Mouse (Mus musculus): Measurements from ENCODE around the gene Tmem251. TPM values are rescaled to one million over a fixed set of nuclear protein-coding genes. Genes with fewer than 3 reads are reported as not detected.
A peak's percentile ranks its signal among the peaks of the same experiment; 100 is the strongest.

Tmem251 gene
- polyA plus RNA-seq, 1 experiment, result 4.9 TPM

DNA sequence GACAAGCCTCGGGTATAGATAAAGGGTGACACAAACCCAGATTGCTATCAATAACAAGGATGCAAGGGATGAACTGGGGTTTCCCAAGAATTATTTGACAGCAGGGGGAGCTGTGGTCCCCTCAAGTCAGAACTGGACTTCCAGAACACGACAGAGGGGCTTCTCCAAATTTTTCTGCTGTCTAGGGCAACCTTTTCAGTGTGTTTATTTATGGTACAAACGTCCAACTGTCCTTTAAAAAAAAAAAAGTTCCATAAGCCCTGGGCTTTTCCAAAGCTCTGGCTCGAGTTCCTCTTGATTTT, 40.5 kb upstream of the Tmem251 start:
- DNase-seq (ENCODE audit: low read depth), result peak; percentile 69

DNA sequence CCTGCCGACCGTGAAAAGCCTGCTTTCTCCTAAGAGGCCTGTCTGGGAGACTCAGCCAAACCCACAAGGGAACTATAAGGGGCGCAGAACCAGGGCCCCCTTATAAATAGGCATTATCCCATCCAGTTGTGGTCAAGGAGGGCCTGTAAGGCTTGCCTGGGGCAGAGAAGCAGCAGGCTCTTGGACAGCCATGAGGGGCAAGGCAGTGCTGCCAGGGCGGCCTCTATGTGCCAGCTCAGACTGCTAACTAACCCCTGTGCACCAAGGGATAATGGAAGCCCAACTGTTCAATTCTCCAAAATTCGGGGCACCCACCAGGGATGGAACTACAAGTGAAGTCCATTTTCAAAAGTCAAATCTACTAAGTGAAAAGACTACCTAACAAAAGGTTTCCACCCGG, 40.1 kb upstream of the Tmem251 start:
- no peak for DNase-seq (ENCODE audit: low read depth)
- no peak for TF ChIP-seq CTCF (IDR thresholded peaks at IDR 0.05; ENCODE audit: borderline replicate concordance, extremely low read depth, insufficient read depth, insufficient read length)
- TF ChIP-seq POLR2A (IDR thresholded peaks at IDR 0.05; ENCODE audit: borderline replicate concordance, extremely low read depth, insufficient read depth, insufficient read length, poor library complexity, severe bottlenecking), result no peak

More for the DNA sequence above, 40.5 kb upstream of the Tmem251 start:
- TF ChIP-seq POLR2A (IDR thresholded peaks at IDR 0.05; ENCODE audit: borderline replicate concordance, extremely low read depth, insufficient read depth, insufficient read length, poor library complexity, severe bottlenecking) (no peak), CTCF (IDR thresholded peaks at IDR 0.05; ENCODE audit: borderline replicate concordance, extremely low read depth, insufficient read depth, insufficient read length) (peak; percentile 55; the same call in 1 of the 2 replicates)

DNA sequence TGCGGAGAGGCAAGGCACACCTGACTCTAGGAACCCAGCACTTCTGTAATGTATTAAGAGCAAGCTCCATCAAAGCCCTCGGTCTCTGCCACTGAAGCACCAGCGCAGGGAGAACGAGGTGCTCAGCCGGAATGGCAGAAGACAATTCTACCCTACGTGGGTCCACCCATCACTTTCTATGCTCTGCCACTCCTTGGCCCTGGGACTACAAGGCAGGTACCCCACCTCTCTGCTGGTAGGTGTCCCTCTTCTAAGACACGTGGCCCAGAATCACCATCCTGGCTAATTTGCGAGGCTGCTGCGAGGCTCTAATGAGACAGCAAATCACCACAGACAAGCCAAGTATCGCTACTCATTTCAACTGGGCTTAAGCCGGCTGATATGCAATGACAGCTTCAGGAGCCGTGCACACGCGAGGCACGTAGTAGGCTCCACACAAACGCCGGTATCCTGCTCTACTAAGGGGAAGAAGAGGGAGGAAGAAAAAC, 39.6 kb upstream of the Tmem251 start:
- peak; percentile 66 for DNase-seq (ENCODE audit: low read depth)
- no peak for TF ChIP-seq POLR2A (IDR thresholded peaks at IDR 0.05; ENCODE audit: borderline replicate concordance, extremely low read depth, insufficient read depth, insufficient read length, poor library complexity, severe bottlenecking)
- no peak for TF ChIP-seq CTCF (IDR thresholded peaks at IDR 0.05; ENCODE audit: borderline replicate concordance, extremely low read depth, insufficient read depth, insufficient read length)

- TF ChIP-seq POLR2A (IDR thresholded peaks at IDR 0.05; ENCODE audit: borderline replicate concordance, extremely low read depth, insufficient read depth, insufficient read length, poor library complexity, severe bottlenecking) (peak; percentile 48), CTCF (IDR thresholded peaks at IDR 0.05; ENCODE audit: borderline replicate concordance, extremely low read depth, insufficient read depth, insufficient read length) (no peak)
- peak; percentile 76 for DNase-seq (ENCODE audit: low read depth)
These were observed 38.9 kb upstream of the Tmem251 start, which contains the start of gene Itpk1 for GRCm38 (mm10) chr12:102704457-102705198. Gene Itpk1 (minus strand): TSS chr12:102704930.

- TF ChIP-seq CTCF (IDR thresholded peaks at IDR 0.05; ENCODE audit: borderline replicate concordance, extremely low read depth, insufficient read depth, insufficient read length), result peak; percentile 88
- TF ChIP-seq POLR2A (IDR thresholded peaks at IDR 0.05; ENCODE audit: borderline replicate concordance, extremely low read depth, insufficient read depth, insufficient read length, poor library complexity, severe bottlenecking), result no peak
- DNase-seq (ENCODE audit: low read depth), result peak; percentile 89
These were observed 38.2 kb upstream of the Tmem251 start for GRCm38 (mm10) chr12:102705216-102705871.

GRCm38 (mm10) chr12:102705906-102706640, 37.5 kb upstream of the Tmem251 start:
- DNase-seq (ENCODE audit: low read depth), result no peak
- TF ChIP-seq POLR2A (IDR thresholded peaks at IDR 0.05; ENCODE audit: borderline replicate concordance, extremely low read depth, insufficient read depth, insufficient read length, poor library complexity, severe bottlenecking) (no peak), CTCF (IDR thresholded peaks at IDR 0.05; ENCODE audit: borderline replicate concordance, extremely low read depth, insufficient read depth, insufficient read length) (no peak)

- TF ChIP-seq POLR2A (IDR thresholded peaks at IDR 0.05; ENCODE audit: borderline replicate concordance, extremely low read depth, insufficient read depth, insufficient read length, poor library complexity, severe bottlenecking) (no peak), CTCF (IDR thresholded peaks at IDR 0.05; ENCODE audit: borderline replicate concordance, extremely low read depth, insufficient read depth, insufficient read length) (no peak)
- DNase-seq (ENCODE audit: low read depth), result no peak
These were observed 36.6 kb upstream of the Tmem251 start for GRCm38 (mm10) chr12:102706833-102707463.

DNA sequence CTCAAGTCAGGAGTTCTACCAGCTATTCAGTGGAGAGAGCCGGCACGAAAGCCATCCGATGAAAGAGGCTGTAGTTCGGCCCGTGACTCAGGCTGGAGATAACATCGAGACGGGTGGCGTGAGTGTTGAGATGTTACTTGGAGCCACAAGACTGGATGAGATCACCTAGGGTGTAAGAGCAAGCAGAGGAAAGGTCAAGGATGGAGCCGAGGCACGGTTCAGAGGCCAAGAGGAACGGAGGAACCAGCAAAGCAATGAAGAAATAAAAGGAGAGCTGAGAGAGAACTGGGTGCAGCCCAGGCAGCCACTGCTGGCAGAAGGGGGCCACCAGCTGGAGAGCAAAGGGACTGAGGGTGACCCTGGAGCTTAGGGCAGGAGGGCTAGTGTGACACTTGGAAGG, 35.3 kb upstream of the Tmem251 start:
- TF ChIP-seq POLR2A (IDR thresholded peaks at IDR 0.05; ENCODE audit: borderline replicate concordance, extremely low read depth, insufficient read depth, insufficient read length, poor library complexity, severe bottlenecking) (no peak), CTCF (IDR thresholded peaks at IDR 0.05; ENCODE audit: borderline replicate concordance, extremely low read depth, insufficient read depth, insufficient read length) (peak; percentile 27; the same call in 1 of the 2 replicates)
- no peak for DNase-seq (ENCODE audit: low read depth)

DNA sequence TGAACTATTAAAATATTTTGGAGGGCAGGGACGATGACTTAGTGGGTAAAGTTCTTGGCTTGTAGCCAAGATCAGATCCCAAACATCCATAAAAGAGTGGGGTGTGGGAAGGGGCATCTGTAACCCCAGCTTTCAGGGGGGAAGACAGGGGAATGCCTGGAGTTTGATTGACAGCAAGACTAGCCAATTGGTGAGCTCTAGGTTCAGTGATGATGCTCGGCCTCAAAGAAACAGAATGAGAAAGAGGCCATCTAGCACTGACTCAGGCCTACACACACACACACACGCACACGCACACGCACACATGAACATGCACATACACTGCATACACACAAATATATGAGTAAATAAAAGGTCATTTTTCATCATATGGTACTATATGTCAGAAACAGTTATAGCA, 33.7 kb upstream of the Tmem251 start:
- TF ChIP-seq POLR2A (IDR thresholded peaks at IDR 0.05; ENCODE audit: borderline replicate concordance, extremely low read depth, insufficient read depth, insufficient read length, poor library complexity, severe bottlenecking), result no peak
- no peak for TF ChIP-seq CTCF (IDR thresholded peaks at IDR 0.05; ENCODE audit: borderline replicate concordance, extremely low read depth, insufficient read depth, insufficient read length)
- DNase-seq (ENCODE audit: low read depth), result no peak

GRCm38 (mm10) chr12:102710851-102711375, 32.6 kb upstream of the Tmem251 start:
- TF ChIP-seq CTCF (IDR thresholded peaks at IDR 0.05; ENCODE audit: borderline replicate concordance, extremely low read depth, insufficient read depth, insufficient read length) (no peak), POLR2A (IDR thresholded peaks at IDR 0.05; ENCODE audit: borderline replicate concordance, extremely low read depth, insufficient read depth, insufficient read length, poor library complexity, severe bottlenecking) (no peak)
- no peak for DNase-seq (ENCODE audit: low read depth)

Data from brain, embryonic 14.5 days (tissue).